In genomic region chr14:41072229-41072943, GRCm38 (mm10) we compare ENCODE assay signal across 9 mouse cellular contexts. TPM values are rescaled to one million over a fixed set of nuclear protein-coding genes. Genes with fewer than 3 reads are reported as not detected.
A peak's percentile ranks its signal among the peaks of the same experiment; 100 is the strongest.
DNase-seq lines count a peak whose midpoint lies in the region; ATAC-seq and TF ChIP-seq lines count a peak whose summit lies in the region.
"Had no signal": no experiment of that assay in that cellular context is flagged by ENCODE, and none has a peak within 500 bp of the region (broad histone marks: within the 10 kb centered on the region; RNA-seq: fewer than 3 reads in every experiment).

Gene Dydc1 (plus strand): TSS chr14:41072911.

- H3K27me3 ChIP-seq in intestine, postnatal 0 days (replicated peaks; ENCODE audit: control insufficient read depth, insufficient read depth, low read length), result 0 out of 2 replicates have a peak, but pooled peaks cover 4% of the 10 kb centered on the region
- H3K27me3 ChIP-seq in midbrain, embryonic 10.5 days (ENCODE audit: low read depth, poor library complexity, severe bottlenecking), result no peaks in the 10 kb centered on the region; the same call in 1 of the 2 replicates

- no peaks in the 10 kb centered on the region for H3K36me3 ChIP-seq in intestine, postnatal 0 days (ENCODE audit: control insufficient read depth, insufficient read depth)
- H3K36me3 ChIP-seq in midbrain, embryonic 10.5 days, result no peaks in the 10 kb centered on the region

- H3K4me1 ChIP-seq in cortical plate, adult 2 months (ENCODE audit: control insufficient read depth, insufficient read depth, low read length), result no peaks in the 10 kb centered on the region
- H3K4me1 ChIP-seq in intestine, postnatal 0 days (replicated peaks; ENCODE audit: control insufficient read depth, insufficient read depth, low read length), result no peaks in the 10 kb centered on the region
- H3K4me1 ChIP-seq in midbrain, embryonic 10.5 days, result peaks cover 8% of the 10 kb centered on the region

- TF ChIP-seq CTCF in cortical plate, adult 2 months (IDR thresholded peaks at IDR 0.05; ENCODE audit: extremely low read depth, insufficient read depth, low read length), result no peak
- no peak for TF ChIP-seq CTCF in intestine, postnatal 0 days (IDR thresholded peaks at IDR 0.05; ENCODE audit: low read depth)

- H3K4me2 ChIP-seq in intestine, postnatal 0 days (replicated peaks; ENCODE audit: low read depth), result peak within 1 kb of the TSS; percentile 56

- no peak within 1 kb of the TSS for H3K27ac ChIP-seq in cortical plate, adult 2 months (ENCODE audit: insufficient read depth, low read length)
- no peak within 1 kb of the TSS for H3K27ac ChIP-seq in intestine, postnatal 0 days (ENCODE audit: low read depth, low read length)
- no peak within 1 kb of the TSS; the same call in 1 of the 2 replicates for H3K27ac ChIP-seq in midbrain, embryonic 10.5 days (replicated peaks)

- 12% methylated on average over 23 of the region's 23 CpGs for WGBS in intestine, postnatal 0 days
- WGBS in midbrain, embryonic 10.5 days, result 14% methylated on average over 23 of the region's 23 CpGs

- DNase-seq in cerebellum, adult 8-10 months, result no peak
- peak; percentile 37 for DNase-seq in gastrocnemius, postnatal 14 days
- peak; percentile 81 to 83 for DNase-seq in left cerebral cortex, postnatal 36 days (ENCODE audit: low spot score in 2 of 2)
- DNase-seq in midbrain, embryonic 10.5 days (ENCODE audit: low spot score), result peak; percentile 70
- DNase-seq in skeletal muscle tissue, adult 2 months (ENCODE audit: low read depth, low spot score), result peak; percentile 1

- H3K4me3 ChIP-seq in cortical plate, adult 2 months (ENCODE audit: insufficient read depth, low read length), result peak within 1 kb of the TSS; percentile 37
- peak within 1 kb of the TSS; percentile 21 for H3K4me3 ChIP-seq in intestine, postnatal 0 days (ENCODE audit: low read depth, low read length)
- H3K4me3 ChIP-seq in midbrain, embryonic 10.5 days, result peak within 1 kb of the TSS; percentile 57

- H3K9ac ChIP-seq in intestine, postnatal 0 days (ENCODE audit: low read depth, low read length), result no peak within 1 kb of the TSS

- intact Hi-C loops in gastrocnemius, postnatal 14 days (cut with DNase I; ENCODE audit: low total_unique reads), result no loop called here
- intact Hi-C loops in left cerebral cortex, postnatal 36 days (cut with DNase I), result no loop called here

- no peaks in the 10 kb centered on the region for H3K9me3 ChIP-seq in intestine, postnatal 0 days (ENCODE audit: control insufficient read depth)
- no peaks in the 10 kb centered on the region for H3K9me3 ChIP-seq in midbrain, embryonic 10.5 days (replicated peaks)

- ATAC-seq in cerebellum, adult (ENCODE audit: insufficient number of reproducible peaks, low FRiP score, low TSS enrichment), result peak; percentile 49
- ATAC-seq in intestine, postnatal 0 days, result no peak

- no peak for TF ChIP-seq POLR2A in cortical plate, adult 2 months (IDR thresholded peaks at IDR 0.05; ENCODE audit: extremely low read depth, insufficient read depth, low read length)

RNA-seq across cellular contexts. Expression of gene Dydc1, which starts in this region (rescaled TPM):
- 0.21 TPM in 1 of 2 replicates, not detected in the other for polyA plus RNA-seq in cortical plate, adult 2 months (2012; rRNA removed)
- not detected for total RNA-seq in gastrocnemius, postnatal 14 days (2021)
- polyA plus RNA-seq in intestine, postnatal 0 days (2015; fragmentation: Nextera tagmentation; extraction: Ambion mirVana), result not detected in 2 replicates
- not detected for total RNA-seq in left cerebral cortex, postnatal 36 days (2021)
- polyA plus RNA-seq in midbrain, embryonic 10.5 days (2016; fragmentation: Nextera tagmentation; extraction: Ambion mirVana), result not detected in 2 replicates
- total RNA-seq: neutrophil, adult 5-6 weeks had no signal

Comparison
In these comparisons a context has a peak if more than half of its experiments do, and no peak if none do; other contexts are left out.
1. Peak in DNase-seq in gastrocnemius, postnatal 14 days; RNA of the gene not detected or under 1 TPM.
2. Peak in DNase-seq in left cerebral cortex, postnatal 36 days; RNA of the gene not detected or under 1 TPM.
3. Peak in DNase-seq and H3K4me3 ChIP-seq in midbrain, embryonic 10.5 days; RNA of the gene not detected or under 1 TPM.